9 mouse cellular contexts compared by ENCODE assay signal in the genomic region with DNA sequence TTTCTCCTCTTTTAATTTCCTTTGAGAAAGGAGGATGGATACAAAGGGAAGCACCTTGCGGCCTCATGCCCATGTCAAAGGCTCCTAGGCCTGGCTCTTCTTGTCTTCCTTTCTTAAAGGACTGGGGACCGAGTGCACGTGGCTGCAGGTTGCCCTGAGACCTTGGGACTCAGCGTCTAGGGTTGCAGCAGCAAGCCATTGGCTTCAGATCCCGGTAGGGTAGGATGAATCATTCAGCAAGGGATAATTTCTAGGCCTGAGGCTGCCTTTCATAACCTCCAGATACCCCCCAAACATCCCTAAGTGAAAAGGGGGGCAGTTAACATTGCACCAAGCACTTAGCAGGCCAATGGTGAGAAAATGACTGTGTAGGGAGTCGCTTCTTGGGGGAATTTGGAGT. TPM values are rescaled to one million over a fixed set of nuclear protein-coding genes. Genes with fewer than 3 reads are reported as not detected.
DNase-seq lines count a peak whose midpoint lies in the region; ATAC-seq and TF ChIP-seq lines count a peak whose summit lies in the region.
"Had no signal": no experiment of that assay in that cellular context is flagged by ENCODE, and none has a peak within 500 bp of the region (broad histone marks: within the 10 kb centered on the region; RNA-seq: fewer than 3 reads in every experiment).

No protein-coding gene starts in this region.

- peaks cover 1% of the 10 kb centered on the region; the same call in 1 of the 2 replicates for H3K79me2 ChIP-seq in macrophage (ENCODE audit: inconsistent target)

- no peak overlapping the region for H3K9ac ChIP-seq in heart, embryonic 12.5 days

- no peak for TF ChIP-seq POLR2A in bone marrow, adult 2 months (IDR thresholded peaks at IDR 0.05; ENCODE audit: borderline replicate concordance, control insufficient read depth, low read depth, low read length)

- 0 out of 2 replicates have a peak, but pooled peaks cover 4% of the 10 kb centered on the region for H3K4me1 ChIP-seq in heart, embryonic 12.5 days (replicated peaks)
- no peaks in the 10 kb centered on the region for H3K4me1 ChIP-seq in bone marrow, adult 2 months (ENCODE audit: control insufficient read depth, insufficient read depth, low read length)

- intact Hi-C loops in gastrocnemius, postnatal 14 days (cut with DNase I; ENCODE audit: low total_unique reads), result loop anchor here (5.0 kb wide), 1 partner anchor 241 kb away; no protein-coding TSS in a partner anchor

- no peak overlapping the region for H3K27ac ChIP-seq in heart, embryonic 12.5 days (ENCODE audit: poor library complexity, severe bottlenecking)
- no peak overlapping the region for H3K27ac ChIP-seq in bone marrow, adult 2 months (ENCODE audit: control insufficient read depth, insufficient read depth, low read depth, low read length, poor library complexity)
- no peak overlapping the region for H3K27ac ChIP-seq in macrophage

- H3K4me3 ChIP-seq in heart, embryonic 12.5 days, result peak overlapping the region; percentile 28
- H3K4me3 ChIP-seq in bone marrow, adult 2 months (replicated peaks; ENCODE audit: control insufficient read depth, low read depth, low read length), result peak overlapping the region; percentile 2
- peak overlapping the region; percentile 27 for H3K4me3 ChIP-seq in macrophage (ENCODE audit: inconsistent target)

- no peaks in the 10 kb centered on the region for H3K36me3 ChIP-seq in heart, embryonic 12.5 days
- H3K36me3 ChIP-seq in macrophage (ENCODE audit: inconsistent target), result no peaks in the 10 kb centered on the region

- H3K9me3 ChIP-seq in heart, embryonic 12.5 days (replicated peaks), result no peaks in the 10 kb centered on the region

- H3K4me2 ChIP-seq in heart, embryonic 12.5 days, result peak overlapping the region; percentile 44

- no peak for TF ChIP-seq CTCF in bone marrow, adult 2 months (IDR thresholded peaks at IDR 0.05; ENCODE audit: control insufficient read depth, insufficient read depth, low read length)

- no peak for ATAC-seq in heart, embryonic 12.5 days (ENCODE audit: insufficient number of reproducible peaks, low FRiP score)
- peak; percentile 30 for ATAC-seq in inflammation-experienced regulatory T-cells, adult 6 months

- H3K27me3 ChIP-seq in heart, embryonic 12.5 days (replicated peaks), result peaks cover 100% of the 10 kb centered on the region

- 10% methylated on average over 6 of the region's 6 CpGs for WGBS in heart, embryonic 12.5 days
- 7% methylated on average over 6 of the region's 6 CpGs for WGBS in bone marrow, adult 2 months
- 14% methylated on average over 6 of the region's 6 CpGs for WGBS in macrophage (ENCODE audit: missing documents)

- no peak for DNase-seq in heart, adult 8-10 months (ENCODE audit: low spot score)
- DNase-seq in embryo, embryonic 10.5 days (ENCODE audit: low spot score), result no peak
- DNase-seq in retina, embryonic 14.5 days (ENCODE audit: low spot score), result no peak
- DNase-seq in gastrocnemius, postnatal 14 days, result no peak

RNA-seq across cellular contexts. Expression of gene Hoxb4, which starts 7.0 kb away (rescaled TPM):
- polyA plus RNA-seq in heart, embryonic 12.5 days (2016; fragmentation: Nextera tagmentation; extraction: Ambion mirVana), result 0.19 and 0.32 TPM in 2 replicates
- under 1 TPM; 0.35 to 0.63 (median 0.53) TPM for total RNA-seq in heart, adult 8-10 months (2022)
- 3.3 and 7.6 TPM in 2 replicates for polyA plus RNA-seq in bone marrow, adult 2 months (2011; ENCODE audit: insufficient read depth, insufficient read length, low replicate concordance, missing spikeins)
- polyA plus RNA-seq in inflammation-experienced regulatory T-cells, adult 6 months (2017; shearing (Covaris generic)), result 1 to 10 TPM in 2 of 3 experiments, under 1 TPM in 1; 0.92 to 1.5 (median 1.2) TPM
- 10 to 100 TPM in 12 of 26 experiments, 1 to 10 TPM in 14; 3.7 to 24.5 (median 9.3) TPM for total RNA-seq in macrophage (2018; cell fraction: chromatin; rRNA removed)
- 1 to 10 TPM; 1.5 to 5.3 (median 3.4) TPM for total RNA-seq in macrophage (2018; cell fraction: cytosol; rRNA removed)
- 10 to 100 TPM in 16 of 26 experiments, 1 to 10 TPM in 10; 6.3 to 26.9 (median 10.9) TPM for total RNA-seq in macrophage (2018; cell fraction: nucleus; rRNA removed)
- polyA plus RNA-seq in macrophage (2018), result 3.3 to 7.4 TPM (median 4.1 TPM) in 3 replicates
- under 1 TPM; 0.51 to 0.53 TPM for total RNA-seq in gastrocnemius, postnatal 14 days (2021)
- total RNA-seq: layer of hippocampus, postnatal 14 days had no signal

RNA-seq across cellular contexts. Expression of gene Hoxb5, which starts 8.0 kb away (rescaled TPM):
- 0.14 and 1.9 TPM in 2 replicates for polyA plus RNA-seq in heart, embryonic 12.5 days (2016; fragmentation: Nextera tagmentation; extraction: Ambion mirVana)
- total RNA-seq in heart, adult 8-10 months (2022), result under 1 TPM in 1 of 4 experiments, not detected in 3; 0.11 TPM
- 0.52 and 1.3 TPM in 2 replicates for polyA plus RNA-seq in bone marrow, adult 2 months (2011; ENCODE audit: insufficient read depth, insufficient read length, low replicate concordance, missing spikeins)
- not detected for polyA plus RNA-seq in inflammation-experienced regulatory T-cells, adult 6 months (2017; shearing (Covaris generic))
- total RNA-seq in macrophage (2018; cell fraction: chromatin; rRNA removed), result under 1 TPM in 2 of 26 experiments, not detected in 24; 0.42 to 0.54 TPM
- total RNA-seq in macrophage (2018; cell fraction: cytosol; rRNA removed), result not detected
- total RNA-seq in macrophage (2018; cell fraction: nucleus; rRNA removed), result under 1 TPM in 1 of 26 experiments, not detected in 25; 0.48 TPM
- polyA plus RNA-seq in macrophage (2018), result not detected in 3 replicates
- total RNA-seq in gastrocnemius, postnatal 14 days (2021), result under 1 TPM; 0.90 to 0.91 TPM
- total RNA-seq: layer of hippocampus, postnatal 14 days had no signal

RNA-seq across cellular contexts. Expression of gene Hoxb3, which starts 12.0 kb away (rescaled TPM):
- polyA plus RNA-seq in heart, embryonic 12.5 days (2016; fragmentation: Nextera tagmentation; extraction: Ambion mirVana), result 0.45 and 0.86 TPM in 2 replicates
- total RNA-seq in heart, adult 8-10 months (2022), result under 1 TPM; 0.25 to 0.37 (median 0.30) TPM
- 1.0 TPM in 2 replicates for polyA plus RNA-seq in bone marrow, adult 2 months (2011; ENCODE audit: insufficient read depth, insufficient read length, low replicate concordance, missing spikeins)
- polyA plus RNA-seq in inflammation-experienced regulatory T-cells, adult 6 months (2017; shearing (Covaris generic)), result under 1 TPM in 1 of 3 experiments, not detected in 2; 0.86 TPM
- total RNA-seq in macrophage (2018; cell fraction: chromatin; rRNA removed), result 10 to 100 TPM in 7 of 26 experiments, 1 to 10 TPM in 18, under 1 TPM in 1; 1.00 to 21.5 (median 7.7) TPM
- total RNA-seq in macrophage (2018; cell fraction: cytosol; rRNA removed), result 1 to 10 TPM in 7 of 26 experiments, under 1 TPM in 19; 0.27 to 1.5 (median 0.78) TPM
- total RNA-seq in macrophage (2018; cell fraction: nucleus; rRNA removed), result 10 to 100 TPM in 4 of 26 experiments, 1 to 10 TPM in 20, under 1 TPM in 2; 0.71 to 20.7 (median 4.8) TPM
- 0.95 to 1.2 TPM (median 1.1 TPM) in 3 replicates for polyA plus RNA-seq in macrophage (2018)
- total RNA-seq in gastrocnemius, postnatal 14 days (2021), result under 1 TPM; 0.66 to 0.80 TPM
- total RNA-seq: layer of hippocampus, postnatal 14 days had no signal

RNA-seq across cellular contexts. Expression of gene Hoxb6, which starts 18.8 kb away (rescaled TPM):
- 0.62 TPM in 1 of 2 replicates, not detected in the other for polyA plus RNA-seq in heart, embryonic 12.5 days (2016; fragmentation: Nextera tagmentation; extraction: Ambion mirVana)
- not detected for total RNA-seq in heart, adult 8-10 months (2022)
- polyA plus RNA-seq in bone marrow, adult 2 months (2011; ENCODE audit: insufficient read depth, insufficient read length, low replicate concordance, missing spikeins), result 1.8 and 4.4 TPM in 2 replicates
- polyA plus RNA-seq in inflammation-experienced regulatory T-cells, adult 6 months (2017; shearing (Covaris generic)), result not detected
- total RNA-seq in macrophage (2018; cell fraction: chromatin; rRNA removed), result 1 to 10 TPM in 1 of 26 experiments, under 1 TPM in 1, not detected in 24; 0.66 to 1.1 TPM
- total RNA-seq in macrophage (2018; cell fraction: cytosol; rRNA removed), result not detected
- total RNA-seq in macrophage (2018; cell fraction: nucleus; rRNA removed), result under 1 TPM in 1 of 26 experiments, not detected in 25; 0.92 TPM
- polyA plus RNA-seq in macrophage (2018), result not detected in 3 replicates
- total RNA-seq in gastrocnemius, postnatal 14 days (2021), result under 1 TPM; 0.43 to 0.75 TPM
- total RNA-seq: layer of hippocampus, postnatal 14 days had no signal

RNA-seq across cellular contexts. Expression of gene Hoxb7, which starts 24.7 kb away (rescaled TPM):
- polyA plus RNA-seq in heart, embryonic 12.5 days (2016; fragmentation: Nextera tagmentation; extraction: Ambion mirVana), result 0.14 and 0.22 TPM in 2 replicates
- not detected for total RNA-seq in heart, adult 8-10 months (2022)
- 2.5 TPM in 1 of 2 replicates, not detected in the other for polyA plus RNA-seq in bone marrow, adult 2 months (2011; ENCODE audit: insufficient read depth, insufficient read length, low replicate concordance, missing spikeins)
- polyA plus RNA-seq in inflammation-experienced regulatory T-cells, adult 6 months (2017; shearing (Covaris generic)), result not detected
- under 1 TPM in 1 of 26 experiments, not detected in 25; 0.54 TPM for total RNA-seq in macrophage (2018; cell fraction: chromatin; rRNA removed)
- under 1 TPM in 1 of 26 experiments, not detected in 25; 0.11 TPM for total RNA-seq in macrophage (2018; cell fraction: cytosol; rRNA removed)
- total RNA-seq in macrophage (2018; cell fraction: nucleus; rRNA removed), result not detected
- not detected in 3 replicates for polyA plus RNA-seq in macrophage (2018)
- total RNA-seq in gastrocnemius, postnatal 14 days (2021), result 1 to 10 TPM; 1.5 to 1.6 TPM
- total RNA-seq: layer of hippocampus, postnatal 14 days had no signal
